Mouse (Mus musculus) limb, embryonic 14.5 days (tissue): ENCODE data around the gene Zfp362. TPM values are rescaled to one million over a fixed set of nuclear protein-coding genes. Genes with fewer than 3 reads are reported as not detected.

Experiments used
- ATAC-seq: fragments of 200-750 bp; cut with Nextera tagmentation; 2 replicates; pipeline ENCODE4 v1.8.0; 2017; ENCODE audit warnings: low read depth, moderate number of reproducible peaks, moderate TSS enrichment; ENCODE audit not compliant: low FRiP score
- DNase-seq: peaks from one replicate; pipeline ENCODE4 v3.0.0-alpha.2; 2015; ENCODE audit warnings: low spot score
- H3K27ac ChIP-seq: fragments of 300-500 bp; sonication (generic); replicated peaks from 2 replicates; pipeline ENCODE4 v1.5.1; 2014; ENCODE audit warnings: low read depth, mild to moderate bottlenecking, low read length, moderate library complexity, mixed read lengths
- H3K27me3 ChIP-seq: fragments of 300-500 bp; sonication (generic); 2 replicates; pipeline ENCODE4 v1.6.1; 2014; ENCODE audit warnings: low read length, mixed read lengths; ENCODE audit not compliant: control insufficient read depth, insufficient read depth
- H3K36me3 ChIP-seq: fragments of 300-500 bp; sonication (generic); 2 replicates; pipeline ENCODE4 v1.6.1; 2014; ENCODE audit warnings: mild to moderate bottlenecking, low read length, moderate library complexity, mixed read lengths; ENCODE audit not compliant: control insufficient read depth, insufficient read depth
- H3K4me1 ChIP-seq: fragments of 300-500 bp; sonication (generic); 2 replicates; pipeline ENCODE4 v1.6.1; 2014; ENCODE audit warnings: antibody characterized with exemption, low read length, mixed read lengths; ENCODE audit not compliant: control insufficient read depth, insufficient read depth
- H3K4me2 ChIP-seq: fragments of 300-500 bp; sonication (generic); replicated peaks from 2 replicates; pipeline ENCODE4 v1.6.1; 2014; ENCODE audit warnings: low read depth, mild to moderate bottlenecking, low read length, moderate library complexity; ENCODE audit not compliant: severe bottlenecking
- H3K4me3 ChIP-seq: fragments of 300-500 bp; sonication (generic); replicated peaks from 2 replicates; pipeline ENCODE4 v1.5.1; 2014; ENCODE audit warnings: low read length
- H3K9ac ChIP-seq: fragments of 300-500 bp; sonication (generic); 2 replicates; pipeline ENCODE4 v1.6.1; 2014; ENCODE audit warnings: mild to moderate bottlenecking, low read depth, low read length, moderate library complexity; ENCODE audit not compliant: severe bottlenecking
- H3K9me3 ChIP-seq: fragments of 300-500 bp; sonication (generic); 2 replicates; pipeline ENCODE4 v1.6.1; 2016; ENCODE audit warnings: low read length; ENCODE audit not compliant: control insufficient read depth
- POLR2A ChIP-seq: fragments of 200-500 bp; IDR thresholded peaks from 2 replicates; pipeline ENCODE4 v1.8.0; 2012; ENCODE audit warnings: inconsistent platforms, mild to moderate bottlenecking, moderate library complexity, borderline replicate concordance; ENCODE audit not compliant: insufficient read depth, insufficient read length; ENCODE audit errors: extremely low read depth
- WGBS: fragments of 180-500 bp; shearing (Covaris S2); extraction: QIAGEN DNeasy Blood & Tissue Kit; methylation state at CpG from one replicate; pipeline ENCODE4 v1.1.7; 2014; 5-methylcytosine and 5-hydroxymethylcytosine counted together
- polyA plus RNA-seq, 2 experiments: library from polyadenylated mRNA; depleted of rRNA in 1 of 2; stranded (reverse) in 1 of 2; unstranded in 1 of 2; fragments of >200 nt; fragmentation: Nextera tagmentation in 1 of 2; extraction: Ambion mirVana in 1 of 2; gene quantifications; 2 replicates each; pipeline versions ENCODE4 v1.2.1 to v1.2.3; 2012 to 2014

Zfp362 gene
- polyA plus RNA-seq, 2 experiments, result 38.7 to 87.2 TPM

DNA sequence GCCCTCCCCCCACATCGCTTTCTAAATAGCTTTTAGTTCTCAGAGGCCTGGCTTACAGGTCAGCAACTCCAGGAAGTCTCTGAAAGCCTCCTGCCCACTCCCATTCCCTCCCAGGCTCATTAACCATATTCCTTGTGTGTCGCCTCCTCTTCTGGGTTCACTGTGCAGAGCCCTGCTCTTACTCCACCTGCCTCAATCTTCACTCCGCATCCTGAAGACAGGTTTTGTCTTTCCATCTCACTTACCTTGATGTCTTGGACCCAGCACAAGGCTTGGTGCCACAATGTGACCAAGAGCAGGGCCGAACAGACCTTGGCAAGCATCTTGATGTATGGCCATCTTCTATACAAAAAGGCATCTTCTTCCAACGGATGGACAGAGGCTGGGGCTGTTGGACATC, 46.6 kb downstream of the Zfp362 start:
- no peaks in the 10 kb centered on the region for H3K4me1 ChIP-seq
- H3K27me3 ChIP-seq, result no peaks in the 10 kb centered on the region
- no peak overlapping the region for H3K27ac ChIP-seq
- no peak for DNase-seq
- ATAC-seq, result no peak
- TF ChIP-seq POLR2A, result no peak
- no peak overlapping the region for H3K9ac ChIP-seq
- no peak overlapping the region for H3K4me2 ChIP-seq
- H3K4me3 ChIP-seq, result no peak overlapping the region
- H3K36me3 ChIP-seq, result peaks cover 6% of the 10 kb centered on the region; the same call in 1 of the 2 replicates
- WGBS, result 77% methylated on average over 5 of the region's 5 CpGs
- H3K9me3 ChIP-seq, result 0 out of 2 replicates have a peak, but pooled peaks cover 3% of the 10 kb centered on the region

DNA sequence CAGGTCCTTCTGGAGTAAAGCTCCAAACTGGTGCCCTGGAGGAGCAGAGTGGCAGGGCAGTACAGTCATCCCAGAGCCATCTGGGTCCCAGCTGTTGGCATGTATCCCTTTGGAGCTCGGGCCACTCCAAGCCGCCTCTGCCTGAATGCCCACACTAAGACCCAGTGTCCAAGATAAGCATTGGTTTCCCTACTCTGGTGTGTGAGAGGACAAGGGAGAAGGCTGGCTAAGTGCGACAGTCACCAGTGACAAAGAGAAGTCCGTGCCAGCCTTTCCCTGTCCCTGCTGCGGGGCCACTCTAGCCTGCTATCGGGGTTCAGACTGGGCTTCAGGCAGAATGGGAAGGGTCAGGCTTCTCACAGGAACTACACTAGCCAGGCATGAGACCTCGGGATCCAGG, 49.9 kb downstream of the Zfp362 start:
- TF ChIP-seq POLR2A, result no peak
- Histone ChIP-seq H3K9ac (no peak overlapping the region), H3K27me3 (no peaks in the 10 kb centered on the region), H3K9me3 (no peaks in the 10 kb centered on the region), H3K4me2 (no peak overlapping the region), H3K4me1 (no peaks in the 10 kb centered on the region), H3K36me3 (peaks cover 39% of the 10 kb centered on the region), H3K4me3 (no peak overlapping the region), H3K27ac (0 out of 2 replicates have a peak overlapping the region, but pooled peaks have one; percentile 33)
- no peak for DNase-seq
- 80% methylated on average over 7 of the region's 7 CpGs for WGBS
- ATAC-seq, result no peak

DNA sequence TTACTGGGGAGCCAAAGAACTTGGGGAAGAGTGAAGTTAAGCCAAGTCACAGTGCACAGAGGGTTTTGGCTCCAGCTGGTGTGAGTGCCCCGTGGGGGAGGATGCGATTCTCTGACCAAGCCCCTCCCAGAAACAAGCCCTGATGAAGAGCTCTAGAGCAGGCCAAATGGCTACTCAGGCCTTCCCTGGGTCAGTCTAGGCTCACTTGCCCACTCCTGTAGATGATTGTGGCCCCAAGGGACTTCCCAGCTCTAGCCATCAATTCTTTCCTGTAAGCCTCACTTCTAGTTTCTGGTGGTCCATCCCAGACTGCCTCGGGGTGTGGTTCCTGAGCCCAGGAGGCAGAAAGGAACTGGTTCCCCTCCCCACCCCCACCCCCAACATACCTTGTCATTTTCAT, 50.8 kb downstream of the Zfp362 start, which contains the start of gene A3galt2:
A3galt2 (plus strand) TSS at position 301 of the 400 bp plus-strand sequence.
- no peak for TF ChIP-seq POLR2A
- H3K4me3 ChIP-seq, result no peak within 1 kb of the TSS
- H3K4me1 ChIP-seq, result no peaks in the 10 kb centered on the region
- no peaks in the 10 kb centered on the region for H3K9me3 ChIP-seq
- DNase-seq, result no peak
- H3K27me3 ChIP-seq, result no peaks in the 10 kb centered on the region
- WGBS, result 55% methylated on average over 3 of the region's 3 CpGs
- 0 out of 2 replicates have a peak within 1 kb of the TSS, but pooled peaks have one; percentile 33 for H3K27ac ChIP-seq
- peaks cover 48% of the 10 kb centered on the region for H3K36me3 ChIP-seq
- no peak for ATAC-seq
- H3K4me2 ChIP-seq, result no peak within 1 kb of the TSS
- no peak within 1 kb of the TSS for H3K9ac ChIP-seq

DNA sequence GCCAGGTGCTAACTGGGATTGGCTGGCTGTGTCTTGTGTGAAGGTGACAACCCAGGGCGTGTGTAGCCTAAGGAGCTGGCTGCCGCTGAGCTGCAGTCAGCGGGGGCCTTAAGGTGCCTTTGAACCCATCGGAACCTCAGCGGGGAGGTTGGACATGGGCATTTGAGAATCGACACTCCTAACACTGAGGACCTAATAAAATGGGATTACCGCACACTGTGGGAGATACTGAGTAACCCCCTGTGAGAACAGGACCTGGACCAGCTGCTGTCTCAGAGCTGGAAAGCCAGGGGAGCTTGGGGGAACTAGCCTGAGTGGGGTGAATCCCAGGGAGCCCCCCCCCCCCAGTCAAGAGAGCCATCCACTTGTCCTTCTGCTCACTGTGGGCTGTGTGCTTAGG, 52.3 kb downstream of the Zfp362 start:
- 82% methylated on average over 7 of the region's 7 CpGs for WGBS
- no peak overlapping the region for H3K27ac ChIP-seq
- ATAC-seq (no peak), DNase-seq (no peak)
- H3K4me1 ChIP-seq, result no peaks in the 10 kb centered on the region
- H3K36me3 ChIP-seq, result peaks cover 61% of the 10 kb centered on the region
- no peak overlapping the region for H3K4me3 ChIP-seq
- H3K9ac ChIP-seq, result no peak overlapping the region
- H3K9me3 ChIP-seq, result no peaks in the 10 kb centered on the region
- H3K27me3 ChIP-seq, result no peaks in the 10 kb centered on the region
- TF ChIP-seq POLR2A, result no peak
- no peak overlapping the region for H3K4me2 ChIP-seq

DNA sequence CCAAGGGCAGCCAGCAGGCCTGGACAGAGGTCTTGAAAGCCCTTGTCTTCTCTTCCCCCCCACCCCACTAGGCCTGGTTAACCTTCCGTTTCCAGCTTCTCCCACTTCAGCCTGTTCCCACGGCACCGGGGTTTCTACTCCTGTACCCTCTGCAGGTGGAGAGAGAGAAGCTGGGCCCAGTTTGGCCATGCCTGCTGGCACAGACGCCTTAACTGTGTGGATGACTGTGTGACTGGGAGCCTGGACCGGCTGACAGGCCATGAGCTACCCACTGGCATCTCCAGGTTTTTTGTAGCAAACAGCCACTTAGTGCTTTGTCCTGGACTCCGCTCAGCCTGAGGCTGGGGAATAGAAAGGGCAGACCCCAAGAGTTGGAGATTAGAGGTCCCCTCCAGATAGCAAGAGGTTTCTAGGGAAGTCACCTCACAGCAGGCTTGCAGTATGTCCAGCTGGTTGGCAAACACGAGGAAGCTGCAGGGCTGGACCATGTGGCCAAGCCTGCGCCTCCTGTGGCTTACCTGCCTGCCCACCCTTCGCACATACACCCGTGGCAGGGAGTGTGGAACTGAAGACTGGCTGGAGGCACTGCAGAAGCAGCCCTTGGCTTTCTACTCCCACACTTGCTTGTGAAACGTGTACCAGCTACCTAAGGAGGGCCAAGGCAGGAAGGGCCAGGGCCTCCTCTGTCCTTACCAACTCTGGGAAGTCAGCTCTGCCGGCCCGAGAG, 53.7 kb downstream of the Zfp362 start:
- H3K27ac ChIP-seq, result no peak overlapping the region
- whole genome bisulfite sequencing, result 87% methylated on average over 13 of the region's 13 CpGs
- no peak overlapping the region for H3K9ac ChIP-seq
- no peaks in the 10 kb centered on the region for H3K27me3 ChIP-seq
- H3K4me2 ChIP-seq, result no peak overlapping the region
- DNase-seq (no peak), ATAC-seq (no peak)
- H3K9me3 ChIP-seq, result no peaks in the 10 kb centered on the region
- TF ChIP-seq POLR2A, result no peak
- no peak overlapping the region for H3K4me3 ChIP-seq
- no peaks in the 10 kb centered on the region for H3K4me1 ChIP-seq
- H3K36me3 ChIP-seq, result peaks cover 75% of the 10 kb centered on the region
